Mouse (Mus musculus) right cerebral cortex, adult 2 months (tissue): Measurements from ENCODE around the gene Sumo2.
"Not testable (repeated sequence)": the region's sequence is repeated elsewhere in the genome, so short reads cannot be mapped to it uniquely, and the experiment has no call there.

Source experiments
- DNase-seq, 2 experiments: peaks; one replicate each; pipeline ENCODE4 v3.0.0; 2021 to 2022; ENCODE audit warnings: low spot score in 2 of 2

The Sumo2 gene

GRCm38 (mm10) chr11:115536038-115536681 is at the start of gene Sumo2:
Sumo2 (minus strand) TSS chr11:115536276.
- DNase-seq, result peak; percentile 95 to 98

DNA sequence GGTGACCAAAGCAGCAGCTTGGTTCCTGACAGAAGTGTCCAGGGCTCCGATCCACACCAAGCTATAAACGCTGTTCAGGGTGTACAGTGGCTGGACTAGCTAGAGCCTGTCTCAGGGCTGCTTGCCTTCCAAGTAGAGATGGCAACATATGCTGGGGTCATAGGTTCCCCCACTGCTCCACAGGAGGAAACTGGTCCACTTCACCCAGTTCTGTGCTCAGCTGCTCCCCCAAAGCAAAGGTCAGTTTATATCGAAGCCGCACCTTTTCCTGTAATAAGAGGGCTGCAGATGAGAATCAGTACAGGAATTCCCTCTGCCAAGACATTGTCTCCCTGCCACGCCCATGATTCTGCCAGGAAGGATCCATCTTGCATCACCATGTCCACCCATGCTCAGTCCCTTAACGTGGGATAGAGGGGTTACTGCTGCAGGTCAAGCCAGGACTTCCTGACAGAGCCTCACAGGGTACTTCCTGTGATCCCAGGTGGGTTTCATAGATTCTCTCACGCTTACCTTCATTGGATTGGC is 49.6 kb upstream of the Sumo2 start:
- no peak for DNase-seq

DNA sequence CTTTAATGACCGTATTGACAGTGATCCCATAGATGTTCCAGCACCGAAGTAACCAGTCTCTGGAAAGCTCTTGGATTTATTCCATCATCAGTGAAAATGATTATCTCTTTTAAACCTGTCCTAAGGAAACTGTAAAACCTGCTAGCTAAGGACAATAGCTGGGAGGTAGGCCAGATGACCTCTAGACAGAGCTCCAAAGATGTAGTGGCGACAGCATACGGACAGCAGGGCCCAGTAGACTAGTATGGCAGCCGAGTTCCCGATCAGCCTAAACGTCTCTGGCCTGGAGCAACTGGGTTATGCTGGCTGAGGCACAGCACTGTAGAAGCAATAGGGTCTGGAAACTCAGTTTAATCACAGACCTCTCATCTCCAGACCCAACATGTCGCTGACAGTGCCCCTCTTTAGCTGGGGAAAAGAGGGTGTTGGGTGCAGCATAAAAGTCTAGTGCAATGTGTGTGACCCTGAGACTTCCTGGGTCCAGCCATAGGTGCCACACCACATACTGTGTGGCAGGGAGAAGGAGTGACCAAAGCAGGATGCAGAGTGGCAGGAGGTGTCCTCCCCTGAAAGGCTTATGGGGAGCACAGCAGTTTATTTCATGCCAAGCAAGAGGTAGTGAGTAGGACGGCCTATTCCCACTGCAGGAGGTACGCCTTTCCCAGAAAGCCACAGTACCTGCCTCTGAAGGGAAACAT is 48.4 kb upstream of the Sumo2 start:
- no peak for DNase-seq

DNA sequence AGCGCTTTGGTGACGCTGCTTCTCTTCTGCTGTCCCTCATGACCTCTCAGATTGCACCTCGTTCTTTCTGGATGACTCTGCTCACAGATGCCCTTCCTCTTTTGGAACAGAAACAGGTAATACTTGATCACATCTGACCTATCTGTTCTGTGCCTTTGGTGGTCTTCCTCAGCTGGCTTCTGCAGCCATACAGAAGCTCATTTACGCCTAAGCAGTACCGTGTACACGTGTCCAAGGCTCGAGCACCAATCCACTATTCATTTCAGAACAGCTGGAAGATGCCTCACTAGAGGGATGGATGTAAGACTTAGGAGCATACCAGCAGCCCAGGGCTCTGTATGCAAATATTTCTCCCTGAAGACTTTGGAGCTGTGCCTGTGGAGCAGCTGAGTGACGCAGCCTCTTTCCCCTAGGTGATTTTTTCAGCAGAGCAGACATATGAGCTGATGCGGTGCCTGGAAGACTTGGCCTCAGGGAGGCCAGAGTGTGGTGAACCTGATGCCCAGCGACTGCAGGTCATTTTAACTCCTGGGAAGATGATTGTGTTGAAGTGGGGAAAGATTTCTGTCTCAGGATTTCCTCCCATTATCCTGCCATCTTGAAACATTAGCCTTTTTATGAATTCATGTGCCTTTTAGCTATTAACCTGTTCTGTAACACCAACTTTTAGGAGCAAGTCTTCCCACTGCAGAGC is 47.0 kb upstream of the Sumo2 start:
- no peak for DNase-seq

GRCm38 (mm10) chr11:115579080-115579479 is 43.0 kb upstream of the Sumo2 start:
- DNase-seq, result no peak

- no peak for DNase-seq
Measured at GRCm38 (mm10) chr11:115564961-115565360, 28.9 kb upstream of the Sumo2 start.

DNA sequence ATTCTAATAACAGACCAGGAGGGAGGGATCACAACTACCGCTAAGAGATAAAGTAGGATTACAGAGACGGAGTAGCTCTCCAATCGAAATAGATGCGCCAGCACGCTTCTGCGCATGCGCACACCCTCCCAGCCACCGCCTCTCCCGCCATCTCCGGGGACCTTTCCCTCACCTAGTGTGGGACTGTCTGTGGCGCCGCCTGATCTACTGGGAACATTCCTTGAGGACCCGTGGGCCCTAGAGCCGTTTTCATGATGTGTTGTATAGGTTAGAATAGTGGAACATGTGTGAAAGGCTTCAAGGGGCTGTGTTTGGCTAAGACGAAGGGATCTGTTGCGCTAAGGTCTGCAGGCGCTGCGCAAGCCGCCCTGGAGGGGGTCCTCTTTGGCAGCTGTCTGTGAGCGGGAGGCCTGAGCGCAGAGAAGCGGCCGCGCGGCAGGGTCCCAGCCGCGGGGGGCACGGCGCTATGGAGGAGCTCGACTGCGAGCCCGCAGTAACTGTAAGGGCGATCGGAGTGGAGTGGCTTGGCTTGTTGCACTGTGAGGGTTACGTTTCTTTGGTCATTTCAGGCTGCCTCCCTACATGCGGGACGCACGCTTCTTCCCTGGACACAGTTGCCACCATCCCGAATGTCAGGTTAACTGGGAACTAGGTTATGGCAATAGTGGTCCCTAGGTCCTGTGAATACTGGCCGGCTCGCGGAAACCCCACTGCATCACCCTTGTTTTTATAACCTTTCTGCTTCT is 28.2 kb upstream of the Sumo2 start, which contains the start of gene Nup85:
TSS of gene Nup85 (plus strand) at position 371 of the 746 bp plus-strand sequence.
- peak; percentile 97 to 98 for DNase-seq

DNA sequence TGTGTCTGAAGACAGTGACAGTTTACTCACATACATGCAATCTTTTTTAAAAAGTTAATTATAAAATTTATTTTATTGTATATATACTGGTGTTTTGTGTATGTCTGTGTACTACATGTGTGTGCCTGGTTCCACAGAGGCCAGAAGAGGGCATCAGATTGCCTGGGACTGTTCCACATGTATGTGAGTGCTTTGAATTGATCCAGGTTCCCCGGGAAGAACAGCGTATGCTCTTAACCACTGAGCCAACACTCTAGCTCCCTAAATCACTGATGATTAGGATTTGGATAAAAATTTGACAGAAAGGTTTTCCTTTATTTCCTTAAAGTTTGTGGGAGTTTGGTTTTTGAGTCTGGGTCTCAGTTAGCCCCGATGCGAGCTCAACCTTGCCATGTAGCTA is 27.3 kb upstream of the Sumo2 start:
- no peak for DNase-seq

DNA sequence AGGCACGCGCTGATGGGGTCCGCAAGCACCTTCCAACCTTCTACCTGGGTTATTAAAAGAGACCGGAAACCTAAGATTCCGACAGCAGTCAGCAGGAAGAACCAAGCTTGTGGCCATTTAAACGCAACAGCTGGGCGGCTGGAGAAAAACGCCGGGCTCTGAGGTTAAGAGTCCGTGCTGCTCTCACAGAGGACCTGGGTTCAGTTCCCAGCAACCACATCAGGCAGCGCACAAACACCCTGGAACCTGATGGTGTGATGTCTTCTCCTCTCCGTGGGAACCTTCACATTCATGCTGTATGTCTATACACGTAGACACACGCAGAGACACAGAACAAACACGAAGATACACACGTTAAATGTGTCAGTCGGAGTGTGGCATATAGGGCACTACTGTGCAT is 19.6 kb upstream of the Sumo2 start:
- no peak for DNase-seq

DNA sequence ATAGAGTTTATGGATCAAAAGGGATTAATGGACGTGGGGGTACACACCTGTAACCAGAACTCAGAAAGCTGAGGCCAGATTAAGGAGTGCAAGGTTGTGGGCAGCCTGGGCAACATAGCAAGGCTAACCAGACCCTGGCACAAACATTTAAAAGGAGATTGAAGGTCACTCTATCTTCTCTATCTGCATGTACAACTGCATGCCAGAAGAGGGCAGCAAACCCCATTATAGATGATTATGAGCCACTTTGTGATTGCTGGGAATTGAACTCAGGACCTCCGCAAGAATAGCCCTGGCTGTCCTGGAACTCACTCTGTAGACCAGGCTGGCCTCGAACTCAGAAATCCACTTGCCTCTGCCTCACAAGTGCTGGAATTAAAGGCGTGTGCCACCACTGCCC is 16.7 kb upstream of the Sumo2 start:
- no peak for DNase-seq

- DNase-seq, result no peak
Measured at GRCm38 (mm10) chr11:115543571-115543970, 7.5 kb upstream of the Sumo2 start.

DNA sequence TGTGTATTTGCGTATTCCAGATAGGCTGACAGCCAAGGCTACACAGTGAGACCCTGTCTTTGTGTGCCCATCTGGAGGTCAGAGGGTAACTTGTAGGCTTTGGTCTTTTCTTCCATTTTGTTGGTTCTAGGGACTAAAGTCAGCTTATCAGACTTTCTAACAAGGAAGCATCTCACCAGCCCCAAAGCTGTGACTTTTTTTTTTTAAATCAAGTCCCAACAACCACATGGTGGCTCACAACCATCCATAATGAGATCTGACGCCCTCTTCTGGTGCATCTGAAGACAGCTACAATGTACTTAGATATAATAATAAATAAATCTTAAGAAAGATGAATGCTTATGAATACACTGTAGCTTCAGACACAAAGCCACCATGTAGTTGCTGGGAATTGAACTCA is 2.0 kb upstream of the Sumo2 start:
- no peak for DNase-seq

DNA sequence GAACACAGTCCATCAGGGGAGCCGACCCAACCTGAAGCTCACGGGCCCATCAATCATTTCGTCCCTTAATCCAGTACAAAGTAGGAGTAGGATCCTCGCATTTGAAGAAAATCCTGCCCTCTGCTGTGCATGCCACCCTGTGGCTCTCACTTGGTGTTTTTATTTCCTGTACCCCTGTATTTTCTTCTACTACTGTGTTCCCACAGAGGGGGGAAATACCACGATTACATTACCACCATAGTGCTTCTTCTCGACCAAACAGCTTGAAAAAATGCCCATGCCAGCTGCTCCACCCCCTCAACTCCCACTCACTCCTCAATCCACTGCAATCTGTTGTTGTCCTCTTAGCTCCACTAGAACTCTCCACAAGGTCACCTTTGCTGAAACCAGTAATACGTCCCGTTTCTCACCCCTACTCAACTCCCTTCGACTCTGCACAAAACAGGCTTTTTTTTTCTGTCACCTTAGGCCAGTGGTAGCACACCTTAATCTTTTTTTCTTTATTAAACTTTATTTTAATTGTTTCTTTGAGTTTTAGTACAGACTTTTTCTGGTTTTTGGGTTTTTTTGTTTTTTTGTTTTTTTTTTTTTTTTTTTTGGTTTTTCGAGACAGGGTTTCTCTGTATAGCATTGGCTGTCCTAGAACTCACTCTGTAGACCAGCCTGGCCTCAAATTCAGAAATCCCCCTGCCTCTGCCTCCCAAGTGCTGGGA is 936 bp upstream of the Sumo2 start:
- peak; percentile 64 to 68 for DNase-seq

DNA sequence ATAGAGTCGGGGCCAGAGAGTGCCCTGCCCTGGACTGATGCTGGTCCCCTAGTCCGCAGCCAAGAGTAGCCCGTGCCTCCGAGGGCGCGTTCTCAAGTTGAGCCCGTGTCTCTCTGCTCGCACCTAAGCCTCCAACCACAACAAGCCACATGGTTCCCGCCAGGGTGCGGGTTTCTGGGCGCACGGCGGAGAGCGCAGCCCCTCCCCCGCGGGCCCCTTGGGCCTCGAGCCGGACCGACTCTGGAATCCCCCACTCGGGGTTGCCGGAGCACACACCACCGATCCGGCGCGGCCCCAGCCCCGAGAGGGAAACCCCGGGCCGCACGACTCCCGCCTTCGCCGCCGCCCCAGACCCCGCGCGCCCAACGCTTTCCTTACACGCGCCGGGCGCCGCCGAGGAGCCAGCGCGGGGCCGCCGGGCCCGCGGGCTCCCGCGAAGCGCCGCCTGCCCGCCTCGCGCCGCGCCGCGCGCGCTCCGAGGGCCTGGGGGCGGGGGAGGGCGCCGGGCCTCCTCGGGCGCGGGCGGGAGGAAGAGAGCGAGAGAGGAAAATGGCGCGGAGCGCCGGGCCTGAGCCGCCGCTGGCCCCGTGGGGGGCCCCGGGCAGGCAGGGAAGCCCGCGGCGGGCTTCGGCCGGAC is 557 bp downstream of the Sumo2 start:
- DNase-seq, result peak; percentile 43 to 52

DNA sequence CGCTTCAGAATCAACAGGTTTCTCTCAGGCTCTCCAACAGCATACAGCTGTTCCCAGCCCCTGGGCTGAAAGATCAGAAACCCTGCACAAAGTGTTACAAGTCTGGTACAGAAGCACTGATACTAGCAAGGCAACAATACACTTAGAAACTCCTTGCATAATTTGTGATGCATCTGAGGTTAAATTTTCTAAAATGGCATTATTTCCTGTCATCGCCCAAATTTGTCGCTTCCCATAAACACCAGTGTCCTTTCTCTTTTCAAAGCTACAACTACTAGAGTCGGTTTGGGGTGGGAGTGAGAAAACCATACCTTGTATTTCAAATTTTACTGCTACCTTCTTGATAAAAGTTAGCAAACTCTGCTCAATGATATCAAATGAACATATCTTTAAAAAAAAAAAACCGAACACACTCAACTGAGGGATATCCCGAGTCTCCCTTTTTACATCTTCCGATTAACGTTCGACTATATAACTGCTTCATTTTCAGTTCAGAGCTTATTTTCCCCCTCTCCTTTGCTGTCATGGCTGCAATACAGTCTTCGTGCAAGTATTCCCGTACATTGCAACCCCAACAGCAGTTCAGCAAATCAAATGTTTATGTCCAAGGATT is 1.2 kb downstream of the Sumo2 start:
- DNase-seq, result no peak

DNA sequence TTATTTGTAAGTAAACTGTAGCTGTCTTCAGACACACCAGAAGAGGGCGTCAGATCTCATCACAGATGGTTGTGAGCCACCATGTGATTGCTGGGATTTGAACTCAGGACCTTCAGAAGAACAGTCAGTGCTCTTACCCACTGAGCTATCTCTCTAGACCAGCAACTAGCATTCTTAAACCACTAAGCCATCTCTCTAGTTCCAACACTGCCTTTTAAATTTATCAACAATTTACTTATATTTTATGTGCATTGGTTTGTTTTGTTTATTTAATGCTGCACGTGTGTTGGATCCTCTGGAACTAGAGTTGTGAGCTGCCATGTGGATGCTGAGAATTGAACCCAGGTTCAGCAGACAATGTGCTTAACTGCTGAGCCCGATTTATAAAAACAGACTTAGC is 9.6 kb downstream of the Sumo2 start:
- not testable (repeated sequence) for DNase-seq

DNA sequence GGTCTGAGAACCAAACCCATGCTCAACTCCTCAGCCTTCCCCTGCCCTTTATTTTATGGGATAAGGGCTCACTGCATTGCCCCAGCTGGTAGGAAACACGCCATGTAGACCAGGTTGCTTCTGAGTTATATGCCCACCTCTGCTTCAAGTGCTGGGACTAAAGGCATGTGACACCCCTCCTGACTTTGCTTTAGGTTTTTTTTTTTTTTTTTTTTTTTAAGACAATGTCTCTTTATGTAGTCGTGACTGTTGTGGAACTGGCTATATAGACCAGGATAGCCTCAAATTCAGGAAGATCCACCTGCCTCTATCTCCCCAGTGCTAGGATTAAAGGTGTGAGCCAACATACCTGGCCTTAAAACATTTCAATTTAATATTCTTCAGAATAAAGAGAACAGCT is 13.4 kb downstream of the Sumo2 start:
- no peak for DNase-seq

DNA sequence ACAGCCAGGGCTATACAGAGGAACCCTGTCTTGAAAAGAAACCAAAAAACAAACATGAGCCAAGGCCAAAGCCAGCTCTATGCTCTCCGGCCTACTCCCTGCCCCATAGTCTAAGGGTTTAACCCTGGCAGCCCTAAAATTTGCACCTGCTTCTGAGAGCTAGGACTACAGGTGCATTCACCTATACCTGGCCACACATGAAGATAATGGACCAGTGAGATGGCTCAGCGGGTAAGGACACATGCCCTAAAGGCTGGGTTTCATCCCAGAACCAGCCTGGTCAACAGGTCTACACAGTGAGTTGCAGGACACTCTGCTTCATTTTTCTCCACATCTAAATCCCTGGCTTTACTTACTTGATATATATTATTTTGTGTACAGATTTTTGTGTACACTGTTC is 13.8 kb downstream of the Sumo2 start:
- DNase-seq, result no peak

DNA sequence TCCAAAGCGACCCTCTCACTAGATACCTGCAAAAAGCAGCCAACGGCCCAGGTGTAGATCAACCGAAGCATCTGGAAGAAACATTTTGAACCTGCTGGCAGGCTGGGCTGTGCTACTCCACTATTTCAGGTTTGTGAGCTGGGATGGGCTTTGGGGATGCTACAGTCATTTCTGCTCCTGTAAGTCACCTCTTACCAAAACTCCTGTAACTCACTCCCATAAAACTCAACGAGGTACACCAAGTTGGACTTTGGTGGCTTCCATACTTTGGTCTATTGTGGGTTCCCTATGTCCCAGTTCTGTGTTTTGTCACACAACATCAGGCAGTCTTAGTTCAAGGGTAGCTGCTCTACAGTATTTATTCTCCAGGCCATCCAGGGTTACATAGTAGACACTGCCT is 15.0 kb downstream of the Sumo2 start:
- DNase-seq, result no peak

- no peak for DNase-seq
Measured at GRCm38 (mm10) chr11:115520218-115520617, 15.9 kb downstream of the Sumo2 start.
